Mouse (Mus musculus): ENCODE data around the gene Haus7. TPM values are rescaled to one million over a fixed set of nuclear protein-coding genes. Genes with fewer than 3 reads are reported as not detected.
"Not testable (repeated sequence)": the region's sequence is repeated elsewhere in the genome, so short reads cannot be mapped to it uniquely, and the experiment has no call there.

Gene Haus7
- polyA plus RNA-seq (2011; ENCODE audit: insufficient read depth, insufficient read length, low read depth, missing spikeins): 26.2 and 26.3 TPM in 2 replicates

DNA sequence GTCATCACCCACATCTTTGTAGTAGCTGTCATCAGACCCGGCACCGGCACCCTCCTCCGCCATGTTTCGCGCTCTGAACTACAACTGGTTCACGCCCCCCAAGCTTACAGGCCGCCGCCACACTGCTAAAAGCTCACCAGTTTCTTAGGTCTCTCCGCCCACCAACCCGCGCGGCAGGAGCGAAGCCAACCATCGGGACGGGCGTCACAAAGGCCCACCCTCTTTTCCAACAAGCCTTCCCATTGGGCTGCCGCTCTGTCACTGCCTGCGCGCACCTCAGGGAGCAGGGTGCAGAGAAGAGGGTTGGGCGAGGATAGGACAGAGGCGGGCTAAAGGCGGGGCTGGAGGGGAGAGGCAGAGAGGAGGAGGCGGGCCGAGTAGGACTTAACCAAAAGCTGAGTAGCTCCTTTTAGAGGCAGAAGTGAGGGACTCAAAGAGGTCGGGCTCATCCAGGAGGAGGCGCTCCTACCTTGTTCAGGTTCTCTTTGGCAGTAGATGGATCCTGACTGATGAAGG lies at the start of gene Haus7:
Gene Haus7, minus strand, starts transcription at position 168 of the 516 bp plus-strand sequence.
- Histone ChIP-seq H3K4me3 (ENCODE audit: low read depth, low read length) (peak within 1 kb of the TSS; percentile 90), H3K36me3 (ENCODE audit: control insufficient read depth, insufficient read depth, low read length, poor library complexity, severe bottlenecking) (no peaks in the 10 kb centered on the region), H3K4me1 (ENCODE audit: control insufficient read depth, insufficient read depth, low read length) (no peaks in the 10 kb centered on the region), H3K9ac (ENCODE audit: low read depth, poor library complexity, severe bottlenecking) (peak within 1 kb of the TSS; percentile 33; the same call in 1 of the 2 replicates), H3K27ac (ENCODE audit: insufficient read depth, low read length) (no peak within 1 kb of the TSS), H3K9me3 (replicated peaks; ENCODE audit: control insufficient read depth, insufficient read depth, low read length, poor library complexity, severe bottlenecking) (no peaks in the 10 kb centered on the region), H3K27me3 (ENCODE audit: control insufficient read depth, insufficient read depth, low read length, poor library complexity, severe bottlenecking) (no peaks in the 10 kb centered on the region)
- TF ChIP-seq POLR2A (IDR thresholded peaks at IDR 0.05; ENCODE audit: insufficient read depth, low read length): no peak
- TF ChIP-seq EP300 (IDR thresholded peaks at IDR 0.05; ENCODE audit: insufficient read depth, low read depth, low read length): no peak
- peak; percentile 46 for TF ChIP-seq CTCF (IDR thresholded peaks at IDR 0.05; ENCODE audit: low read depth, low read length)

DNA sequence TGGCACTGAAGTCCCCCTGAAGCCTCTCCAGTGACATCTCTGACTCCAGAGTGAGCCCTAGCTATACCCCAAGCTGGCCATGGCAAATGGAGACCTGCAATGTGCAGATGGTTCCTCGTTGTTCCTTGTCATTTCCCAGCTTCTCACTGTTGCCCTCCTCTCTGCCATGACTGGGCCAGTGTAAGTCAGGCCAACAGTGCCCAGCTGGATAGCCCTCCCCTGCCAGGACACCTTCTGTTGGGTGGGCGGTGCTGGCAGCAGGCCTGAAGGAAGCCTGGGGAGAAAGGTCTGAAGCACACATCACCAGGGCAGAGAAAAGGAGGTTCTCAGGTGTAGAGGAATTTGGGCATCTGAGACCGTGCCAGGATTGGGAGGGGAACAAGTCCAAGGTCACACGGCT lies 47.7 kb upstream of the Haus7 start:
- Histone ChIP-seq H3K9ac (ENCODE audit: low read depth, poor library complexity, severe bottlenecking) (no peak overlapping the region), H3K9me3 (replicated peaks; ENCODE audit: control insufficient read depth, insufficient read depth, low read length, poor library complexity, severe bottlenecking) (no peaks in the 10 kb centered on the region), H3K4me3 (ENCODE audit: low read depth, low read length) (no peak overlapping the region), H3K4me1 (ENCODE audit: control insufficient read depth, insufficient read depth, low read length) (no peaks in the 10 kb centered on the region), H3K27ac (ENCODE audit: insufficient read depth, low read length) (no peak overlapping the region), H3K36me3 (ENCODE audit: control insufficient read depth, insufficient read depth, low read length, poor library complexity, severe bottlenecking) (no peaks in the 10 kb centered on the region), H3K27me3 (ENCODE audit: control insufficient read depth, insufficient read depth, low read length, poor library complexity, severe bottlenecking) (no peaks in the 10 kb centered on the region; the same call in none of the 2 replicates)
- TF ChIP-seq POLR2A (IDR thresholded peaks at IDR 0.05; ENCODE audit: insufficient read depth, low read length) (no peak), CTCF (IDR thresholded peaks at IDR 0.05; ENCODE audit: low read depth, low read length) (no peak), EP300 (IDR thresholded peaks at IDR 0.05; ENCODE audit: insufficient read depth, low read depth, low read length) (no peak)

DNA sequence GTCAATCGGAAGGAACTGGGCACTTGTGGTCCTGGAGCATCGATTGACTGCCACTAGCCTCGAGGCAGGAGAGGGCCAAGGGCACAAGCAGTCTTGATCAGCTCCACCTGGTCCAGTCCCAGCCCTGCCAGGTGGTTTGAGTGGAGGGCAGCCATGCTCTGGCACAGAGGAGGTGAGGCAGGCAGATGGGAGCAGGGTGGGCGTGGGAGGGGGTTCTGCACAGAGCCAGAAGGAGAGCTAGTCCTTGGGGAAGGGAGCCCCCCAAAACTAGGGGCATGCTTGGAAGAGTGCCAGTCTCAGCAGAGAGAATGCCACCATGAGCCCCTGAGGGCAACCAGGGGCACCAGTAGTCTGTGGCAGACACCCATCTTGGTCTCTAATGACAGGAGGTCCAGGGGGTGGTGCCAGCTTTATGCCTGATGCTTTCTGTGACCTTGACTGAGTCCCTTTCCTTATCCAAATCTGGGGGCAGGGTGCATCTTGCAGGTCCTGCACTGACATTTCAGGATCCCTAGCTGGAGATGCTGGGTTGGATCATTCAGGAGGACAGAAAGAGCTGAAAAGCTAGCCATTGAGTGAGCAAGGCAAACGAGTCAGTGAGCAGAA lies 46.4 kb upstream of the Haus7 start:
- H3K36me3 ChIP-seq (ENCODE audit: control insufficient read depth, insufficient read depth, low read length, poor library complexity, severe bottlenecking): no peaks in the 10 kb centered on the region
- H3K4me3 ChIP-seq (ENCODE audit: low read depth, low read length): no peak overlapping the region
- no peaks in the 10 kb centered on the region; the same call in none of the 2 replicates for H3K27me3 ChIP-seq (ENCODE audit: control insufficient read depth, insufficient read depth, low read length, poor library complexity, severe bottlenecking)
- TF ChIP-seq EP300 (IDR thresholded peaks at IDR 0.05; ENCODE audit: insufficient read depth, low read depth, low read length) (no peak), POLR2A (IDR thresholded peaks at IDR 0.05; ENCODE audit: insufficient read depth, low read length) (no peak)
- no peak overlapping the region for H3K9ac ChIP-seq (ENCODE audit: low read depth, poor library complexity, severe bottlenecking)
- no peak overlapping the region for H3K27ac ChIP-seq (ENCODE audit: insufficient read depth, low read length)
- no peaks in the 10 kb centered on the region for H3K9me3 ChIP-seq (replicated peaks; ENCODE audit: control insufficient read depth, insufficient read depth, low read length, poor library complexity, severe bottlenecking)
- H3K4me1 ChIP-seq (ENCODE audit: control insufficient read depth, insufficient read depth, low read length): no peaks in the 10 kb centered on the region

DNA sequence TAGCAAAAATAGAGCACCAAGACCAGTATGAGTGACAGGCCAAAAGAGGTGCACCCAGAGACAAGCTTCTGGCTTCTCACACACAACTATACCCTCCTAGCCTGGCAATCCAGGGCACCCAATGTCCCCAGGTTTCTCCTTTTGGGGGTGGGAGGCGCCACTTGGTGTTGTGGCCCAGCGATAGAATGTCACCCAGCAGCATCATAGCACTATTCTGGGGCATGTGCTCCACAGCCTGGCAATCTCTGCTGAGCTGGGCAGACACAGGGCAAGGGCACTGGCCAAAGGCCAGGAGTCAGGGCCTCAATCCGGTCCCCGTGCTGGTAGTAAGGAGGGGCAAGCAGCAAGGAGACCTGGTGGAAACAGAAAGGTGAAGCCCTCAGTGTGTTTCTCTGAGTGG lies 37.9 kb upstream of the Haus7 start:
- no peaks in the 10 kb centered on the region for H3K36me3 ChIP-seq (ENCODE audit: control insufficient read depth, insufficient read depth, low read length, poor library complexity, severe bottlenecking)
- H3K9ac ChIP-seq (ENCODE audit: low read depth, poor library complexity, severe bottlenecking): no peak overlapping the region
- H3K27me3 ChIP-seq (ENCODE audit: control insufficient read depth, insufficient read depth, low read length, poor library complexity, severe bottlenecking): no peaks in the 10 kb centered on the region
- no peaks in the 10 kb centered on the region for H3K9me3 ChIP-seq (replicated peaks; ENCODE audit: control insufficient read depth, insufficient read depth, low read length, poor library complexity, severe bottlenecking)
- H3K27ac ChIP-seq (ENCODE audit: insufficient read depth, low read length): no peak overlapping the region
- H3K4me3 ChIP-seq (ENCODE audit: low read depth, low read length): no peak overlapping the region
- H3K4me1 ChIP-seq (ENCODE audit: control insufficient read depth, insufficient read depth, low read length): no peaks in the 10 kb centered on the region
- no peak for TF ChIP-seq POLR2A (IDR thresholded peaks at IDR 0.05; ENCODE audit: insufficient read depth, low read length)
- TF ChIP-seq CTCF (IDR thresholded peaks at IDR 0.05; ENCODE audit: low read depth, low read length): no peak
- TF ChIP-seq EP300 (IDR thresholded peaks at IDR 0.05; ENCODE audit: insufficient read depth, low read depth, low read length): no peak

DNA sequence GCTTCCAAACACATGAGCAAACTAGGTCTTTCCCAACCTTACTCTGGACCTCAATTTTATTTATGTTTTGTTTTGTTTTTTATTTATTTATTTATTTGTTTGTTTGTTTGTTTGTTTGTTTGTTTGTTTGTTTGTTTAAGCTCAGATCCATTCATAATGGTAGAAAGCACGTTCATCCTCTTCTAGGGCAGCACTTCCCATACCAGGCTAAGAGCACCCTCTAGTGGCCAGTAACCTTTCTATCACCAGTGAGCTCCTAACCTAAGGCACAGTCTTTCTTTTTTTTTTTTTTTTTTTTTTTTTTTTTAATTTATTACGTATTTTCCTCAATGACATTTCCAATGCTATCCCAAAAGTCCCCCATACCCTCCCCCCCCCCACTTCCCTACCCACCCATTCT lies 34.7 kb upstream of the Haus7 start:
- H3K4me3 ChIP-seq (ENCODE audit: low read depth, low read length); H3K9ac ChIP-seq (ENCODE audit: low read depth, poor library complexity, severe bottlenecking); H3K27me3 ChIP-seq (ENCODE audit: control insufficient read depth, insufficient read depth, low read length, poor library complexity, severe bottlenecking); H3K9me3 ChIP-seq (replicated peaks; ENCODE audit: control insufficient read depth, insufficient read depth, low read length, poor library complexity, severe bottlenecking); H3K4me1 ChIP-seq (ENCODE audit: control insufficient read depth, insufficient read depth, low read length); H3K27ac ChIP-seq (ENCODE audit: insufficient read depth, low read length); H3K36me3 ChIP-seq (ENCODE audit: control insufficient read depth, insufficient read depth, low read length, poor library complexity, severe bottlenecking): not testable (repeated sequence)

DNA sequence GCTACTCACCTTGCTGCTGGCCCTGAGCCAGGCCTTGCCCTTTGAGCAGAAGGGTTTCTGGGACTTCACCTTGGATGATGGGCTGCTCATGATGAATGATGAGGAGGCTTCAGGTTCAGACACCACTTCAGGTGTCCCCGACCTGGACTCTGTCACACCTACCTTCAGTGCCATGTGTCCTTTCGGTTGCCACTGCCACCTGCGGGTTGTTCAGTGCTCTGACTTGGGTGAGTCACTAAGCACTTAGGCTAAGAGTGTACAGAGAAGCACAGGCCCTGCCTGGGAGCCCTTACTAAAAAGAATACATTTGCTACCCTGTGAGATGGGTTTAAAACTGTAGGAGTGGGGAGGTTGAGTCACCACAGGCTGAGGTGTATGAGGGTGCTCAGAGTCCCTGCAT lies 32.0 kb upstream of the Haus7 start:
- no peaks in the 10 kb centered on the region for H3K27me3 ChIP-seq (ENCODE audit: control insufficient read depth, insufficient read depth, low read length, poor library complexity, severe bottlenecking)
- H3K9me3 ChIP-seq (replicated peaks; ENCODE audit: control insufficient read depth, insufficient read depth, low read length, poor library complexity, severe bottlenecking): no peaks in the 10 kb centered on the region
- TF ChIP-seq EP300 (IDR thresholded peaks at IDR 0.05; ENCODE audit: insufficient read depth, low read depth, low read length): no peak
- no peak for TF ChIP-seq CTCF (IDR thresholded peaks at IDR 0.05; ENCODE audit: low read depth, low read length)
- no peak for TF ChIP-seq POLR2A (IDR thresholded peaks at IDR 0.05; ENCODE audit: insufficient read depth, low read length)
- no peak overlapping the region for H3K9ac ChIP-seq (ENCODE audit: low read depth, poor library complexity, severe bottlenecking)
- H3K36me3 ChIP-seq (ENCODE audit: control insufficient read depth, insufficient read depth, low read length, poor library complexity, severe bottlenecking): no peaks in the 10 kb centered on the region
- H3K27ac ChIP-seq (ENCODE audit: insufficient read depth, low read length): no peak overlapping the region
- no peaks in the 10 kb centered on the region for H3K4me1 ChIP-seq (ENCODE audit: control insufficient read depth, insufficient read depth, low read length)
- no peak overlapping the region for H3K4me3 ChIP-seq (ENCODE audit: low read depth, low read length)

Measured in ES-Bruce4 (cell line).